Mouse (Mus musculus) stomach, embryonic 14.5 days (tissue): ENCODE data around the gene Phb2. TPM values are rescaled to one million over a fixed set of nuclear protein-coding genes. Genes with fewer than 3 reads are reported as not detected.
"Not testable (repeated sequence)": the region's sequence is repeated elsewhere in the genome, so short reads cannot be mapped to it uniquely, and the experiment has no call there.

Source experiments
- ATAC-seq: fragments of 200-750 bp; cut with Nextera tagmentation; 2 replicates; pipeline ENCODE4 v1.8.0; 2017; ENCODE audit warnings: low read depth, moderate TSS enrichment; ENCODE audit not compliant: insufficient number of reproducible peaks, insufficient read depth, low FRiP score
- H3K27ac ChIP-seq: fragments of 300-500 bp; sonication (generic); 2 replicates; pipeline ENCODE4 v1.5.1; 2014; ENCODE audit warnings: mild to moderate bottlenecking, low read length, moderate library complexity, mixed read lengths
- H3K27me3 ChIP-seq: fragments of 300-500 bp; sonication (generic); 2 replicates; pipeline ENCODE4 v1.6.1; 2014; ENCODE audit warnings: low read length, control low read depth, mixed read lengths; ENCODE audit not compliant: control insufficient read depth, insufficient read depth
- H3K36me3 ChIP-seq: fragments of 300-500 bp; sonication (generic); 2 replicates; pipeline ENCODE4 v1.6.1; 2014; ENCODE audit warnings: mild to moderate bottlenecking, control low read depth, low read length, moderate library complexity, mixed read lengths; ENCODE audit not compliant: control insufficient read depth, insufficient read depth
- H3K4me1 ChIP-seq: fragments of 300-500 bp; sonication (generic); 2 replicates; pipeline ENCODE4 v1.6.1; 2014; ENCODE audit warnings: low read length, control low read depth, mixed read lengths; ENCODE audit not compliant: control insufficient read depth, insufficient read depth
- H3K4me2 ChIP-seq: fragments of 300-500 bp; sonication (generic); replicated peaks from 2 replicates; pipeline ENCODE4 v1.6.1; 2014; ENCODE audit warnings: low read depth, low read length, control low read depth
- H3K4me3 ChIP-seq: fragments of 300-500 bp; sonication (generic); 2 replicates; pipeline ENCODE4 v1.5.1; 2014; ENCODE audit warnings: low read depth, low read length, control low read depth
- H3K9ac ChIP-seq: fragments of 300-500 bp; sonication (generic); replicated peaks from 2 replicates; pipeline ENCODE4 v1.6.1; 2014; ENCODE audit warnings: low read depth, mild to moderate bottlenecking, control low read depth, low read length, moderate library complexity, mixed read lengths
- H3K9me3 ChIP-seq: fragments of 300-500 bp; sonication (generic); 2 replicates; pipeline ENCODE4 v1.6.1; 2016; ENCODE audit warnings: low read depth, low read length, control low read depth; ENCODE audit not compliant: control insufficient read depth
- WGBS: fragments of 180-500 bp; shearing (Covaris S2); extraction: QIAGEN DNeasy Blood & Tissue Kit; methylation state at CpG from one replicate; pipeline ENCODE4 v1.1.7; 2014; 5-methylcytosine and 5-hydroxymethylcytosine counted together
- polyA plus RNA-seq: library from polyadenylated mRNA; unstranded; fragments of >200 nt; fragmentation: Nextera tagmentation; extraction: Ambion mirVana; gene quantifications from 2 replicates; pipeline ENCODE4 v1.2.1, GENCODE M21; 2014

Phb2 gene
- polyA plus RNA-seq, 1 experiment from 2014 or later, result 290 TPM

- Histone ChIP-seq H3K27ac (no peak overlapping the region), H3K4me1 (no peaks in the 10 kb centered on the region), H3K9ac (no peak overlapping the region), H3K4me3 (no peak overlapping the region), H3K27me3 (no peaks in the 10 kb centered on the region), H3K4me2 (no peak overlapping the region), H3K9me3 (no peaks in the 10 kb centered on the region), H3K36me3 (no peaks in the 10 kb centered on the region)
- WGBS, result 54% methylated on average over 6 of the region's 6 CpGs
- ATAC-seq, result no peak
Observed at GRCm38 (mm10) chr6:124672100-124672499, 40.0 kb upstream of the Phb2 start.

GRCm38 (mm10) chr6:124673619-124674018, 38.5 kb upstream of the Phb2 start:
- Histone ChIP-seq H3K4me3 (no peak overlapping the region), H3K27me3 (no peaks in the 10 kb centered on the region), H3K9ac (no peak overlapping the region), H3K9me3 (no peaks in the 10 kb centered on the region), H3K4me1 (no peaks in the 10 kb centered on the region), H3K4me2 (no peak overlapping the region), H3K36me3 (no peaks in the 10 kb centered on the region), H3K27ac (no peak overlapping the region)
- ATAC-seq, result no peak
- WGBS, result 91% methylated on average over 9 of the region's 9 CpGs

GRCm38 (mm10) chr6:124674591-124674990, 37.5 kb upstream of the Phb2 start:
- Histone ChIP-seq H3K36me3 (no peaks in the 10 kb centered on the region), H3K27ac (no peak overlapping the region), H3K4me1 (no peaks in the 10 kb centered on the region), H3K4me3 (no peak overlapping the region), H3K27me3 (no peaks in the 10 kb centered on the region), H3K9me3 (no peaks in the 10 kb centered on the region), H3K9ac (no peak overlapping the region), H3K4me2 (no peak overlapping the region)
- WGBS, result 90% methylated on average over 7 of the region's 7 CpGs
- no peak for ATAC-seq

- H3K36me3 ChIP-seq, result no peaks in the 10 kb centered on the region
- WGBS, result 76% methylated on average over 6 of the region's 6 CpGs
Observed at GRCm38 (mm10) chr6:124676171-124676570, 36.0 kb upstream of the Phb2 start.

GRCm38 (mm10) chr6:124678769-124679168, 33.4 kb upstream of the Phb2 start:
- H3K4me2 ChIP-seq, result no peak overlapping the region
- H3K4me1 ChIP-seq, result no peaks in the 10 kb centered on the region
- H3K4me3 ChIP-seq, result no peak overlapping the region
- H3K27ac ChIP-seq, result no peak overlapping the region
- no peak for ATAC-seq
- no peaks in the 10 kb centered on the region for H3K9me3 ChIP-seq
- WGBS, result 89% methylated on average over 7 of the region's 7 CpGs
- no peaks in the 10 kb centered on the region for H3K36me3 ChIP-seq
- no peaks in the 10 kb centered on the region for H3K27me3 ChIP-seq
- H3K9ac ChIP-seq, result no peak overlapping the region

More at GRCm38 (mm10) chr6:124676171-124676570, 36.0 kb upstream of the Phb2 start:
- no peak overlapping the region for H3K4me3 ChIP-seq
- H3K9ac ChIP-seq, result no peak overlapping the region
- ATAC-seq, result no peak
- no peaks in the 10 kb centered on the region for H3K27me3 ChIP-seq
- H3K9me3 ChIP-seq, result no peaks in the 10 kb centered on the region
- no peak overlapping the region for H3K4me2 ChIP-seq
- no peaks in the 10 kb centered on the region for H3K4me1 ChIP-seq
- H3K27ac ChIP-seq, result no peak overlapping the region

GRCm38 (mm10) chr6:124679486-124679885, 32.6 kb upstream of the Phb2 start:
- no peak for ATAC-seq
- H3K9ac ChIP-seq, result no peak overlapping the region
- no peaks in the 10 kb centered on the region for H3K27me3 ChIP-seq
- H3K36me3 ChIP-seq, result no peaks in the 10 kb centered on the region
- WGBS, result 85% methylated on average over 3 of the region's 3 CpGs
- no peaks in the 10 kb centered on the region for H3K9me3 ChIP-seq
- H3K4me1 ChIP-seq, result no peaks in the 10 kb centered on the region
- H3K4me2 ChIP-seq, result no peak overlapping the region
- no peak overlapping the region for H3K27ac ChIP-seq
- no peak overlapping the region for H3K4me3 ChIP-seq

GRCm38 (mm10) chr6:124682291-124682690, 29.8 kb upstream of the Phb2 start:
- not testable (repeated sequence) for H3K27me3 ChIP-seq, H3K9me3 ChIP-seq, H3K4me1 ChIP-seq, H3K36me3 ChIP-seq, H3K9ac ChIP-seq, ATAC-seq, H3K27ac ChIP-seq, H3K4me3 ChIP-seq, H3K4me2 ChIP-seq
- WGBS, result 60% methylated on average over 6 of the region's 6 CpGs

GRCm38 (mm10) chr6:124683591-124684417, 28.3 kb upstream of the Phb2 start:
- Histone ChIP-seq H3K27me3 (no peaks in the 10 kb centered on the region), H3K4me2 (no peak overlapping the region), H3K36me3 (no peaks in the 10 kb centered on the region), H3K4me3 (no peak overlapping the region), H3K27ac (no peak overlapping the region), H3K9me3 (no peaks in the 10 kb centered on the region), H3K4me1 (no peaks in the 10 kb centered on the region), H3K9ac (no peak overlapping the region)
- ATAC-seq, result peak; percentile 62
- WGBS, result 71% methylated on average over 14 of the region's 14 CpGs
